Comparison of ENCODE assay signal across 11 mouse cellular contexts in genomic region chr9:37124696-37125480, GRCm38 (mm10). TPM values are rescaled to one million over a fixed set of nuclear protein-coding genes. Genes with fewer than 3 reads are reported as not detected.
DNase-seq lines count a peak whose midpoint lies in the region; ATAC-seq lines count a peak whose summit lies in the region.
"Had no signal": no experiment of that assay in that cellular context is flagged by ENCODE, and none has a peak within 500 bp of the region (broad histone marks: within the 10 kb centered on the region; RNA-seq: fewer than 3 reads in every experiment).

No protein-coding gene starts in this region.

- no peaks in the 10 kb centered on the region for H3K36me3 ChIP-seq in forebrain, embryonic 11.5 days (ENCODE audit: control insufficient read depth, insufficient read depth, low read length)
- peaks cover 22% of the 10 kb centered on the region for H3K36me3 ChIP-seq in forebrain, embryonic 10.5 days (replicated peaks)
- H3K36me3 ChIP-seq in forebrain, embryonic 13.5 days (ENCODE audit: poor library complexity, severe bottlenecking), result no peaks in the 10 kb centered on the region
- H3K36me3 ChIP-seq: liver, embryonic 13.5 days had no signal

- H3K4me3 ChIP-seq in forebrain, embryonic 11.5 days (ENCODE audit: low read depth, low read length), result no peak overlapping the region
- no peak overlapping the region for H3K4me3 ChIP-seq in forebrain, embryonic 10.5 days
- no peak overlapping the region for H3K4me3 ChIP-seq in forebrain, embryonic 13.5 days
- H3K4me3 ChIP-seq: erythroblast, embryonic 14.5 days; liver, embryonic 13.5 days had no signal

- H3K9me3 ChIP-seq in forebrain, embryonic 11.5 days (ENCODE audit: control insufficient read depth, low read length), result no peaks in the 10 kb centered on the region
- H3K9me3 ChIP-seq in forebrain, embryonic 10.5 days, result no peaks in the 10 kb centered on the region
- H3K9me3 ChIP-seq in forebrain, embryonic 13.5 days (replicated peaks), result no peaks in the 10 kb centered on the region
- H3K9me3 ChIP-seq: liver, embryonic 13.5 days had no signal

- DNase-seq in forebrain, embryonic 11.5 days (ENCODE audit: low spot score), result no peak
- DNase-seq in forebrain, embryonic 10.5 days (ENCODE audit: extremely low spot score, low spot score), result no peak
- DNase-seq in kidney, postnatal 10 days, result peak; percentile 27
- no peak for DNase-seq in kidney, postnatal 14 days
- DNase-seq in brain, adult 2 months (ENCODE audit: low read depth, low spot score), result peak; percentile 75
- no peak for DNase-seq in frontal cortex, postnatal 14 days (ENCODE audit: low spot score in 2 of 2)
- no peak for DNase-seq in thymus, adult 18-20 months
- DNase-seq: heart, postnatal 10 days; liver, embryonic 13.5 days had no signal

- 84% methylated on average over 8 of the region's 8 CpGs for WGBS in forebrain, embryonic 11.5 days
- 86% methylated on average over 8 of the region's 8 CpGs for WGBS in forebrain, embryonic 10.5 days
- 75% methylated on average over 8 of the region's 8 CpGs for WGBS in forebrain, embryonic 13.5 days

- H3K27me3 ChIP-seq in forebrain, embryonic 11.5 days (ENCODE audit: control insufficient read depth, insufficient read depth, low read length), result no peaks in the 10 kb centered on the region
- H3K27me3 ChIP-seq in forebrain, embryonic 10.5 days (ENCODE audit: poor library complexity, severe bottlenecking), result peaks cover 41% of the 10 kb centered on the region
- peaks cover 3% of the 10 kb centered on the region; the same call in 1 of the 2 replicates for H3K27me3 ChIP-seq in forebrain, embryonic 13.5 days
- H3K27me3 ChIP-seq: liver, embryonic 13.5 days had no signal

- H3K27ac ChIP-seq in forebrain, embryonic 11.5 days (ENCODE audit: low read depth, low read length), result no peak overlapping the region
- no peak overlapping the region for H3K27ac ChIP-seq in forebrain, embryonic 10.5 days
- peak overlapping the region; percentile 25 for H3K27ac ChIP-seq in forebrain, embryonic 13.5 days
- H3K27ac ChIP-seq: liver, embryonic 13.5 days had no signal

- H3K4me2 ChIP-seq in forebrain, embryonic 11.5 days (ENCODE audit: low read depth, low read length, severe bottlenecking), result no peak overlapping the region
- no peak overlapping the region for H3K4me2 ChIP-seq in forebrain, embryonic 13.5 days
- H3K4me2 ChIP-seq: liver, embryonic 13.5 days had no signal

- peak; percentile 64; the same call in 1 of the 2 replicates for ATAC-seq in forebrain, embryonic 11.5 days (replicated peaks; ENCODE audit: low FRiP score)
- ATAC-seq in forebrain, embryonic 13.5 days, result peak; percentile 60

- H3K9ac ChIP-seq in forebrain, embryonic 11.5 days (ENCODE audit: low read length), result no peak overlapping the region
- H3K9ac ChIP-seq in forebrain, embryonic 13.5 days, result no peak overlapping the region
- H3K9ac ChIP-seq: liver, embryonic 13.5 days had no signal

- peaks cover 15% of the 10 kb centered on the region for H3K4me1 ChIP-seq in forebrain, embryonic 11.5 days (replicated peaks; ENCODE audit: control insufficient read depth, insufficient read depth, low read length)
- peaks cover 56% of the 10 kb centered on the region for H3K4me1 ChIP-seq in forebrain, embryonic 10.5 days
- peaks cover 43% of the 10 kb centered on the region for H3K4me1 ChIP-seq in forebrain, embryonic 13.5 days
- H3K4me1 ChIP-seq: liver, embryonic 13.5 days had no signal

RNA-seq across cellular contexts. Expression of gene Pknox2, which starts 22.3 kb away (rescaled TPM):
- polyA plus RNA-seq in forebrain, embryonic 11.5 days (2014; fragmentation: Nextera tagmentation; extraction: Ambion mirVana), result 21.0 and 23.7 TPM in 2 replicates
- polyA plus RNA-seq in forebrain, embryonic 10.5 days (2016; fragmentation: Nextera tagmentation; extraction: Ambion mirVana), result 35.3 and 36.8 TPM in 2 replicates
- 18.7 and 23.4 TPM in 2 replicates for polyA plus RNA-seq in forebrain, embryonic 13.5 days (2015; fragmentation: Nextera tagmentation; extraction: Ambion mirVana)
- polyA plus RNA-seq: erythroblast, embryonic 14.5 days had no signal

Comparison
In these comparisons a context has a peak if more than half of its experiments do, and no peak if none do; other contexts are left out.
1. DNase-seq: peak in kidney, postnatal 10 days (single experiment) and brain, adult 2 months (single experiment); none in forebrain, embryonic 11.5 days (single experiment), forebrain, embryonic 10.5 days (single experiment), kidney, postnatal 14 days (single experiment), frontal cortex, postnatal 14 days (0 of 2) and thymus, adult 18-20 months (0 of 2).